Mouse (Mus musculus) MEL (cell line): ENCODE measurements around the gene Abcc3. TPM values are rescaled to one million over a fixed set of nuclear protein-coding genes. Genes with fewer than 3 reads are reported as not detected.

Experiments used
- DNase-seq: peaks from one replicate; pipeline ENCODE4 v3.0.0; 2011; ENCODE audit warnings: low read depth, low spot score
- H3K27ac ChIP-seq: 2 replicates; pipeline ENCODE4 v1.5.1; 2012; ENCODE audit warnings: low read depth, mild to moderate bottlenecking, control low read depth, low read length, moderate library complexity; ENCODE audit not compliant: control insufficient read depth
- H3K27me3 ChIP-seq, 2 experiments: fragments of 150-350 bp in 1 of 2; sonication (generic) in 1 of 2; 2 replicates each; pipeline ENCODE4 v1.6.1; 2012; ENCODE audit warnings: low read length in 2 of 2, mild to moderate bottlenecking in 2 of 2, improper control_type of control experiment in 1 of 2, moderate library complexity in 1 of 2; ENCODE audit not compliant: insufficient read depth in 2 of 2, control insufficient read depth in 1 of 2
- H3K36me3 ChIP-seq, 2 experiments: 2 replicates each; pipeline ENCODE4 v1.6.1; 2012 to 2014; ENCODE audit warnings: low read length in 2 of 2, improper control_type of control experiment in 1 of 2, inconsistent platforms in 1 of 2, mild to moderate bottlenecking in 1 of 2; ENCODE audit not compliant: insufficient read depth in 2 of 2, control insufficient read depth in 1 of 2
- H3K4me1 ChIP-seq, 2 experiments: fragments of 150-350 bp in 1 of 2; sonication (generic) in 1 of 2; 2 replicates each; pipeline ENCODE4 v1.6.1; 2012; ENCODE audit warnings: low read length in 2 of 2, improper control_type of control experiment in 1 of 2, mild to moderate bottlenecking in 1 of 2; ENCODE audit not compliant: insufficient read depth in 2 of 2, control insufficient read depth in 1 of 2
- H3K4me3 ChIP-seq, 2 experiments: fragments of 150-350 bp in 1 of 2; sonication (generic) in 1 of 2; 2 replicates each; pipeline ENCODE4 v1.5.1; 2012; ENCODE audit warnings: low read depth in 2 of 2, low read length in 2 of 2, mild to moderate bottlenecking in 2 of 2, moderate library complexity in 2 of 2, control low read depth in 1 of 2, improper control_type of control experiment in 1 of 2; ENCODE audit not compliant: control insufficient read depth in 1 of 2, insufficient read depth in 1 of 2
- H3K79me2 ChIP-seq: 2 replicates; pipeline ENCODE4 v1.6.1; 2012; ENCODE audit warnings: mild to moderate bottlenecking, low read length, moderate library complexity; ENCODE audit not compliant: control insufficient read depth, poor library complexity, insufficient read depth
- H3K9ac ChIP-seq: 2 replicates; pipeline ENCODE4 v1.6.1; 2012; ENCODE audit warnings: low read depth, mild to moderate bottlenecking, control low read depth, low read length, moderate library complexity; ENCODE audit not compliant: control insufficient read depth, poor library complexity, severe bottlenecking
- H3K9me3 ChIP-seq: fragments of 150-350 bp; sonication (generic); replicated peaks from 2 replicates; pipeline ENCODE4 v1.6.1; 2012; ENCODE audit warnings: mild to moderate bottlenecking, low read length, improper control_type of control experiment, moderate library complexity; ENCODE audit not compliant: insufficient read depth
- CHD1 ChIP-seq: IDR thresholded peaks from 2 replicates; pipeline ENCODE4 v1.6.1; 2012; ENCODE audit warnings: low read depth, mild to moderate bottlenecking, inconsistent platforms, low read length, improper control_type of control experiment
- CTCF ChIP-seq, 3 experiments: IDR thresholded peaks in 2 of 3; conservative IDR thresholded peaks in 1 of 3; 2 replicates each; pipeline ENCODE4 v1.5.1; 2011 to 2012; ENCODE audit warnings: low read length in 3 of 3, low read depth in 2 of 3, mild to moderate bottlenecking in 2 of 3, improper control_type of control experiment in 1 of 3, inconsistent platforms in 1 of 3, mixed read lengths in 1 of 3, moderate library complexity in 1 of 3; ENCODE audit not compliant: control insufficient read depth in 1 of 3, insufficient read depth in 1 of 3, poor library complexity in 1 of 3, severe bottlenecking in 1 of 3
- E2F4 ChIP-seq: IDR thresholded peaks from 2 replicates; pipeline ENCODE4 v1.6.1; 2011; ENCODE audit warnings: low read depth, low read length, improper control_type of control experiment, borderline replicate concordance
- ELF1 ChIP-seq: IDR thresholded peaks from 2 replicates; pipeline ENCODE4 v1.6.1; 2014; ENCODE audit warnings: low read depth, mild to moderate bottlenecking, inconsistent platforms, low read length, improper control_type of control experiment, moderate library complexity
- EP300 ChIP-seq, 2 experiments: IDR thresholded peaks; 2 replicates each; pipeline ENCODE4 v1.6.1; 2011; ENCODE audit warnings: improper control_type of control experiment in 2 of 2, low read length in 2 of 2, low read depth in 1 of 2, mild to moderate bottlenecking in 1 of 2
- ETS1 ChIP-seq: IDR thresholded peaks from 2 replicates; pipeline ENCODE4 v1.6.1; 2012; ENCODE audit warnings: low read depth, mild to moderate bottlenecking, inconsistent platforms, low read length, improper control_type of control experiment, moderate library complexity
- GABPA ChIP-seq: IDR thresholded peaks from 2 replicates; pipeline ENCODE4 v1.6.1; 2012; ENCODE audit warnings: low read depth, mild to moderate bottlenecking, inconsistent platforms, low read length, improper control_type of control experiment, moderate library complexity
- GATA1 ChIP-seq: IDR thresholded peaks from 2 replicates; pipeline ENCODE4 v1.6.1; 2011; ENCODE audit warnings: low read depth, low read length, improper control_type of control experiment
- HCFC1 ChIP-seq: IDR thresholded peaks from 2 replicates; pipeline ENCODE4 v1.6.1; 2012; ENCODE audit warnings: low read depth, mild to moderate bottlenecking, inconsistent platforms, low read length, improper control_type of control experiment, moderate library complexity
- MXI1 ChIP-seq: IDR thresholded peaks from 2 replicates; pipeline ENCODE4 v1.6.1; 2011; ENCODE audit warnings: mild to moderate bottlenecking, low read depth, low read length, improper control_type of control experiment
- MYC ChIP-seq: IDR thresholded peaks from 2 replicates; pipeline ENCODE4 v1.6.1; 2011; ENCODE audit warnings: low read depth, mild to moderate bottlenecking, low read length, improper control_type of control experiment, moderate library complexity
- NELFE ChIP-seq: IDR thresholded peaks from 2 replicates; pipeline ENCODE4 v1.6.1; 2011; ENCODE audit warnings: low read depth, low read length, improper control_type of control experiment
- POLR2A ChIP-seq, 2 experiments: IDR thresholded peaks; 2 replicates each; pipeline ENCODE4 v1.6.1; 2011 to 2012; ENCODE audit warnings: low read length in 2 of 2, mild to moderate bottlenecking in 2 of 2, control low read depth in 1 of 2, improper control_type of control experiment in 1 of 2, low read depth in 1 of 2, moderate library complexity in 1 of 2; ENCODE audit not compliant: control insufficient read depth in 1 of 2, insufficient read depth in 1 of 2, poor library complexity in 1 of 2
- POLR2AphosphoS2 ChIP-seq: IDR thresholded peaks from 2 replicates; pipeline ENCODE4 v1.6.1; 2011; ENCODE audit warnings: low read length, improper control_type of control experiment
- SIN3A ChIP-seq: IDR thresholded peaks from 2 replicates; pipeline ENCODE4 v1.6.1; 2012; ENCODE audit warnings: low read length, improper control_type of control experiment, inconsistent platforms
- TAL1 ChIP-seq: IDR thresholded peaks from 2 replicates; pipeline ENCODE4 v1.6.1; 2012; ENCODE audit warnings: mild to moderate bottlenecking, inconsistent platforms, low read length, moderate library complexity, mixed read lengths
- TCF12 ChIP-seq: IDR thresholded peaks from 2 replicates; pipeline ENCODE4 v1.6.1; 2014; ENCODE audit warnings: low read depth, mild to moderate bottlenecking, inconsistent platforms, low read length, improper control_type of control experiment, moderate library complexity
- ZKSCAN1 ChIP-seq: IDR thresholded peaks from 2 replicates; pipeline ENCODE4 v1.6.1; 2012; ENCODE audit warnings: low read depth, mild to moderate bottlenecking, inconsistent platforms, low read length, improper control_type of control experiment, moderate library complexity
- ZNF384 ChIP-seq: IDR thresholded peaks from 2 replicates; pipeline ENCODE4 v1.6.1; 2012; ENCODE audit warnings: low read depth, mild to moderate bottlenecking, inconsistent platforms, low read length, improper control_type of control experiment
- polyA plus RNA-seq, 2 experiments: library from polyadenylated mRNA; stranded (reverse) in 1 of 2; unstranded in 1 of 2; fragments of >175 nt in 1 of 2; fragments of >200 nt in 1 of 2; gene quantifications; 2 replicates each; pipeline versions ENCODE4 v1.2.1 to v1.2.4; 2012; ENCODE audit warnings: low replicate concordance in 2 of 2, low read depth in 1 of 2; ENCODE audit not compliant: insufficient read length in 2 of 2, insufficient read depth in 1 of 2, missing spikeins in 1 of 2
- total RNA-seq: library from RNA; depleted of rRNA; stranded (reverse); fragments of 300-350 nt; gene quantifications from 2 replicates; pipeline ENCODE4 v1.2.3, GENCODE M21; 2012

Abcc3 gene
- total and polyA plus RNA-seq, 3 experiments = 0.27 to 0.29 TPM; not detected in 1

DNA sequence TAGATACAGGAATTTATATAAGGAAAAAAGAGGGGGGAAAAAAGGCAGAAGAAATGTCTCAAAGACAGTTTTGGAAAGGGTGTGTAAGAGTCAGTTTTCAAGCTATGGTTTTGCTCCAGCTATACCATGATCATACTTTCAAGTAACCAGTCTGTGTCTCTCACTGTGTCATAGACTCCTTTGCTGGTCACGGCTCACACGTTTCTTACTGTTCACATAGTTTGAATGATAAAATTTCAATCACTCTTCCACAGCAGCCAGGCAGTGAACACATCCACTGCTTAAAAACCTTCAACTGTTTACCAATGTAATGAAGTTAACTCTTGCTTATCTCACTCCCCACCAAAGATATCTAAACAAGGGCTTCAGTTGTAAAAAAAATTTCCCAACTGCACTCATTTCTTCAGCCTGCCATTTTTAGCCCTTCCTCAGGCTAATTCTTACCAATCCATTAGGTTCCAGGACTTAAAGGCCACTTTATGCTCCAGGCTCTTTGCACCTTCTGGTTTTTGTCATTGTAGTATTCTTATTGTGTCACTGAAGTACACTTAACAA is 78.6 kb downstream of the Abcc3 start:
- H3K9me3 ChIP-seq = no peaks in the 10 kb centered on the region
- peak; percentile 37 for DNase-seq
- TF ChIP-seq ZKSCAN1 (no peak), POLR2AphosphoS2 (no peak), TCF12 (peak; percentile 26), TAL1 (no peak), CTCF (IDR thresholded peaks at IDR 0.05 in 2 of 3, conservative IDR thresholded peaks at IDR 0.05 in 1 of 3; ENCODE audit: control insufficient read depth in 1 of 3, insufficient read depth in 1 of 3, low read depth in 2 of 3, low read length in 3 of 3, poor library complexity in 1 of 3, severe bottlenecking in 1 of 3) (no peak), GATA1 (peak; percentile 70), EP300 (IDR thresholded peaks at IDR 0.05; ENCODE audit: low read depth in 1 of 2, low read length in 2 of 2) (peak in 1 of 2 experiments; percentile 13; a peak in 3 of 4 replicates), ELF1 (no peak), MXI1 (0 out of 2 replicates have a peak, but pooled peaks have one; percentile 34), ETS1 (peak; percentile 8; the same call in 1 of the 2 replicates), ZNF384 (peak; percentile 86), MYC (no peak), HCFC1 (0 out of 2 replicates have a peak, but pooled peaks have one; percentile 39), NELFE (no peak), CHD1 (peak; percentile 86; the same call in 1 of the 2 replicates), GABPA (no peak), SIN3A (peak; percentile 57)
- H3K4me3 ChIP-seq = no peak overlapping the region
- no peak overlapping the region; the same call in 1 of the 2 replicates for H3K9ac ChIP-seq
- H3K79me2 ChIP-seq = peaks cover 93% of the 10 kb centered on the region
- H3K27ac ChIP-seq = no peak overlapping the region
- H3K27me3 ChIP-seq = no peaks in the 10 kb centered on the region
- peaks cover 50 to 75% of the 10 kb centered on the region in 2 experiments for H3K36me3 ChIP-seq
- H3K4me1 ChIP-seq = peaks cover 40 to 54% of the 10 kb centered on the region in 2 experiments

DNA sequence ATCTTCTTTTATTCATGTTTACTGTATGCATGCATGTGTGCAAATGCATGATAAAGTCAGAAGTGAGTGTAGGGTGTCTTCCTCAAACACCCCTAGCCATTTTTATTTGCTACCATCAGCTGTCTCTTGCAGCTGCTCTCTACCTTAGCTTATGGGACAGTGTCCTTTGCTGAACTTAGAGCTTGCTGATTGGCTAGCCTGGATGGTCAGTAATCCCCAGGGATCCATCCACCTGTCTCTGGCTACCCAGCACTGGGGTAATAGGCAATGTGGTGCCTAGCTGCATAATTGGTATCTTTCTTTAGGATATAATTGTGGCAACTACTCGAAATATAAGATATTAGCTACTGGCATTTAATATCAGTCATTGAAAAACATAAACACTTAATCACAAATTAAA is 80.1 kb downstream of the Abcc3 start:
- Histone ChIP-seq H3K27me3 (no peaks in the 10 kb centered on the region), H3K79me2 (peaks cover 83% of the 10 kb centered on the region), H3K4me1 (peaks cover 31 to 43% of the 10 kb centered on the region in 2 experiments), H3K36me3 (peaks cover 56 to 68% of the 10 kb centered on the region in 2 experiments), H3K4me3 (no peak overlapping the region), H3K9ac (no peak overlapping the region), H3K9me3 (no peaks in the 10 kb centered on the region), H3K27ac (no peak overlapping the region)
- TF ChIP-seq POLR2A (IDR thresholded peaks at IDR 0.05; ENCODE audit: control insufficient read depth in 1 of 2, insufficient read depth in 1 of 2, low read depth in 1 of 2, low read length in 2 of 2, poor library complexity in 1 of 2) = peak in 1 of 2 experiments; percentile 15; a peak in 1 of 4 replicates
- no peak for TF ChIP-seq E2F4
- no peak for DNase-seq
